Mouse (Mus musculus) left cerebral cortex, postnatal 25 days (tissue): Measurements from ENCODE around the gene Fez1. TPM values are rescaled to one million over a fixed set of nuclear protein-coding genes. Genes with fewer than 3 reads are reported as not detected.

Experiments used
- DNase-seq, 2 experiments: peaks; one replicate each; pipeline ENCODE4 v3.0.0; 2022; ENCODE audit warnings: low spot score in 2 of 2, mixed read lengths in 1 of 2
- intact Hi-C: fragments of 180-260 bp; cut with DNase I; formaldehyde crosslinking; loops from one replicate; pipeline ENCODE4 v1.15.1; 2025
- total RNA-seq, 2 experiments: library from RNA; stranded (reverse); gene quantifications; 2 replicates each; pipeline ENCODE4 v1.2.3; 2021

Gene Fez1
- 100 to 1,000 TPM; 286 to 301 TPM for total RNA-seq

GRCm38 (mm10) chr9:36821644-36822000 is at the start of gene Fez1:
Gene Fez1 (plus strand): TSS chr9:36821864.
- intact Hi-C loops: no loop called here
- peak; percentile 89 to 96 for DNase-seq

- intact Hi-C loops: no loop called here
- DNase-seq: no peak
Observed at GRCm38 (mm10) chr9:36783921-36784320, 37.7 kb upstream of the Fez1 start.

GRCm38 (mm10) chr9:36792191-36792590 is 29.5 kb upstream of the Fez1 start:
- intact Hi-C loops: no loop called here
- DNase-seq: no peak

- intact Hi-C loops: no loop called here
Observed at GRCm38 (mm10) chr9:36794487-36794886, 27.2 kb upstream of the Fez1 start.

DNA sequence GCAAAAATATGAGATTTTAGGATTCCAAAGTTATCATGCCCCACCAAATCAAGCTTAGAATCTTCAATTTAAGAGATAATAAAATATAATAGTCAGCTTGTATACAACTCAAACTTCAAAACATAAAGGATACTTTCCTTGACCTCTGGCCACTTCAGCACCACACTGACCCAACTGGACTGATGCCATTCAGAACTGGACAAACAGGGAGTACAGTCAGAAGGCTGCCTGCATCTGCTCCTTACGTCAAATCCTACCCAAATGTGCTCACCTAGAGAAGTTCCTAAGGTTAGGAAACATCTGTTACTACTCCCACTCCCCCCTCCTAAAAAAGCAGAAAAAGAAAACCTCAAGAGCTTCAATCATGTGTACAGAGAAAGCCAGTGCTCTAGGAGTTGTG is 26.1 kb upstream of the Fez1 start:
- DNase-seq: no peak
- intact Hi-C loops: loop anchor here (5.0 kb wide), 1 partner anchor 72 kb away; no protein-coding TSS in a partner anchor

More at GRCm38 (mm10) chr9:36794487-36794886, 27.2 kb upstream of the Fez1 start:
- no peak for DNase-seq

DNA sequence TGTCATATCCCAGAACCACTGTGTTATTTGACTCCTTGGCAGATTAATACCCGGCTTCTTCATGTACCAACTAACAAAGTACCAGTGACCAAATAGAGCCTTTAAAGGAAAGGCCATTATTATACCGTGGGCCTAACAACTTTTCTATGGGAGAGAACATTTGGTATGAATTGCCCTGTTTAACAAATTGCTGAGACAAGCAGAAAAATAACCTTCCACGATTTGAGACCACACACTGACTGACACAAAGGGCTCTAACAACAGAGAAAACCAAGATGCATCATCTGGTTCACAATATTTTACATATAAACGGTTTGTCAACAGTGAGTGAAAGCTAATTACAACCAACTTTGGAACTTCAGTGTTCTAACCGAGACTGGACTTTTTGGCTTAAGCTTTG is 25.4 kb upstream of the Fez1 start:
- DNase-seq: peak in 1 of 2 experiments; percentile 4
- intact Hi-C loops: loop anchor here (2.0 to 5.0 kb wide), 2 partner anchors 37 to 71 kb away; no protein-coding TSS in a partner anchor

DNA sequence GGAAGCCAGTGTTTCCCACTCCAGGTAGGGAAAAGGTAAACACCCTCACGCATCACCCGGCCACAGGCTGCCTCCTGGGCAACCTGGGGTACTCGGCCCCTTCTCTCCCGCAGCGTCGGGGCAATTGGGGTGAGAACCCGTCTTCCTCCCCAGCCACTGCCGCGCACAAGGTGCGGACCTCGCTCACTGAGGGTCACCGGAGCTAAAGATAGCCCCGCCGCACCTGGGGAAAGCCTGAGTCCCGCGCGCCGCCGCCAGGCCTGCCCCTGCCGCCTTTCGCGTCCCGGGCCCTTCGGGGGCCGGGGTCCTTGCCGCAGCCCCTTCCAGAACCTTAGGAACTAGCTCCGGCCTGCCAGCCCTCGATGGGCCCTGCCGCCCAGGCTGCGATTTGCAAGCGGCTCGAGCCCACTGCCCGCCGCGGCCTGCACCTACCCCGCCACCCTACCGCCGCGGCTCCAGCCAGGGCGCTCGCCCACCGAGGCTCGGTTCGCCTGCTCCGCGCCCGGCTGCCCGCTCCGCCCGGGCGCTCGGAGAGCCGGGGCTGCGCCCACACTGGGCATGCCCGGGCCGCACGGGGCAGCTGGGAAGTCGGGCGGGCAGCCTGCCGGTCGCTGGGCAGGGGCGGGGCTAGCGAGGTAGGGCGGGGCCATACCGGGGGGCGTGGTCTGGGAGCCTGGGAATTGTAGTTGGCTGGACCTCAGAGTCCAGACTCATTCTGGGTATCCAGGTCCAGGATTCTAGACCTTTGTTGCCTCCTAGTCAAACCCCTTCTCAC is 24.7 kb upstream of the Fez1 start, which contains the start of gene Ei24:
Ei24 (minus strand) TSS at position 613 of the 775 bp plus-strand sequence.
- intact Hi-C loops: loop anchor here (2.0 to 5.0 kb wide), 2 partner anchors 36 to 70 kb away; no protein-coding TSS in a partner anchor
- peak; percentile 88 to 90 for DNase-seq

DNA sequence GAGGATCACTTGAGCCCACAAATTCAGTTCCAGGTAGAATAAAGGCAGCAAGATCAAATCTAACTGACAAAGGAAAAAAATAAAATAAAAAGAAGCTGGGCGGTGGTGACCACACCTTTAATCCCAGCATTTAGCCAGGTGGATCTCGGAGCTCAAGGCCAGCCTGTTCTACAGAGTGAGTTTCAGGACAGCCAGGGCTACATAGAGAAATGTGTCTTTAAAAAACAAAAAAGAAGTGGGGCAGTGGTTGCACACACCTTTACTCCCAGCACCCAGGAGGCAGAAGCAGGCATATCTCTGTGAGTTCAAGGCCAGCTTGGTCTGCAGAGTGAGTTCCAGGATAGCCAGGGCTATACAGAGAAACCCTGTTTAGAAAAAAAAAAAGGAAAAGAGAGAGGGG is 19.7 kb upstream of the Fez1 start:
- intact Hi-C loops: no loop called here
- no peak for DNase-seq

DNA sequence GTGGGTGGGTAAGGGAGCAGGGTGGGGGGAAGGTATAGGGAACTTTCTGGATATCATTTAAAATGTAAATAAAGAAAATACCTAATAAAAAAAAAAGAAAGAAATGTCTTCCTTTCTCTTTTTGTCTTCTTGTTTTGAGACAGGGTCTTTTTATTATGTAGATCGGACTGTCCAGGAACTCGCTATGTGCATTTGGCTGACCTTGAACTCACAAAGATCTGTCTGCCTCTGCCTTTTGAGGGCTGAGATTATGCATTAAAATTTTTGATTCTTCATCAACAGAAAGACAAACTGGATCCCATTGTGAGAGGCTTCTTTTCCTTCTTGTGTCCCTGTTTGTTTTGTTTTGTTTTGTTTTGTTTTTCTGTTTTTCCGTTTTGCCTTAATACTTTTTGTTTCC is 18.7 kb upstream of the Fez1 start:
- no peak for DNase-seq
- intact Hi-C loops: no loop called here

DNA sequence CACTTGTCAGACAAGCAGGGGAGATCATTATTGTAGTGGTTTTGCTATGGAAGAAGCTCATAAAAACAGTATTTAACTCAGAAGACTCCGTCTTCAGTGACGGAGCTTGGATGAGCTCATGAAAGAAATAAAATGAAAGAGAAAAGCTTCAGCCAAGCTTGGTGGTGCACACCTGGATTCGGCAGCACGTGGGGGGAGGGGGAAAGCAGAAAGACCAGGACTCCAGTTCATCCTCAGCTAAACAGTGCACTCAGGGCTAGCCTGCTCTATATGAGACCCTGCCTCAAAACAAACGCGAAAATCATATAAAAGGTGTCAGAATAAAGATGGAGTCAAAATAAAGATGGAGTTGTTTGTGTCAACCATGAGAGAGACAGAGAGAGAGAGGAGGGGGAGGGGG is 18.3 kb upstream of the Fez1 start:
- intact Hi-C loops: no loop called here
- no peak for DNase-seq

GRCm38 (mm10) chr9:36803926-36804325 is 17.7 kb upstream of the Fez1 start:
- DNase-seq: no peak
- intact Hi-C loops: no loop called here

DNA sequence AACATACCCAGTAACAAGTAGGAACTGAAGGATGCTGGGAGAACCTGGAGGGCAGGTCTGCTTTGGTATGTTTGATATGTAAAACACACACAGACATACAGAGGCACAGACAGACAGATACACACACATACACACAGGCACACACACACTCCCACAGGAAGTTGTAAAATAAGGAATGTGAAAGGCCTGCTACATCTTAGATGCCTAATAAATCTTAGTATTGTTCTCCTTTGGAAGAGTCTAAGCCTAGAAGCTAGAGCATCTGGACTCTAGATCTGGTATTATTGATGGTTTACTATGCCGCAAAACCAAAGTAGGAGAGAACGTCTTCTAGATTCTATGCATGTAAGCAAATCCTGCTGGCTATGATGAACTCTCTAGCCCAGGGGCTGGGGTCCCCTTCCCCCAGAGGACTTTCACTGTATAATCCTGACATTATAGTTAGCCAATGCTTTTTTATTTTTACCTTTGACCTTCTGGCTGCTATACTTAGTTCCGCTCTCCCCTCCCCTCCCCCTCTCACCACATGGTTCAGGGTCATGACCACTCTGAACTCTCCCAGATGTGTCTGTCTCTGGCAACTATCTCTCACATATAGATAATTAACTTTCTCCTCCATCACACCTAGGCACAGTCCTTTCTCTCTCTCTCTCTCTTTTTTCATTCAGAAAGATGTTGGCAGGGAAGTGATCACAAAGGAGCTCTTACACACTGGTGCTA is 16.2 kb upstream of the Fez1 start:
- intact Hi-C loops: no loop called here
- DNase-seq: no peak

DNA sequence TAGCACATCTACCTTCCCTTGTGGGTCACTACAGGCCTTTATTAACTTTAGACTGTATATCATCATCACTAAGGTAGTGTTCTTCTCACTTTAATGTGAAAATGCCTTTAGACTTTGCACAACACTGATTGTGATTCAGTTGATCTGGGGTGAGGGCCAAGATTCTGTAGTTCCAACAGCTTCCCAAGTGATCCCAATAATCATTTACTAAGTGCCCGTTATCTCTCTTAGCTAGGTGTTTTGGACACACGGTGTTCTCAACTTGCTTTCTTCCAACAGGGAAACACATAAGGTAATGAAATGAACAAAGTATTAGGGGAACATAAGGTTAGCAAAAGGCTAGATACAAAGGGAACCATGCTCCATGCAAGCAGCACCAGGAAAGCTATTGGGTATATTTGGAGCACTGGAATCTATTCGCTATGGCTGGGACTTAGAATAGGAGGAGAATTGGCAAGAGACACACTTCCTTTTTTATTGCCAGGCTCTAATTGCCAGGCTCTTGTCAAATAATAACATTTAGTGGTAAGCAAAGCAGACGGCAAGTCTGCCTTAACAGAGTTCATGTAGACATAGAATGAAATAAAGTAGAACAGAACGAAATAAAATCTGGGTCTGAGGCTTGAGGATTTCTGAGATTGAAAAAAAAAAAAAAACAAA is 13.4 kb upstream of the Fez1 start:
- no peak for DNase-seq
- intact Hi-C loops: no loop called here

DNA sequence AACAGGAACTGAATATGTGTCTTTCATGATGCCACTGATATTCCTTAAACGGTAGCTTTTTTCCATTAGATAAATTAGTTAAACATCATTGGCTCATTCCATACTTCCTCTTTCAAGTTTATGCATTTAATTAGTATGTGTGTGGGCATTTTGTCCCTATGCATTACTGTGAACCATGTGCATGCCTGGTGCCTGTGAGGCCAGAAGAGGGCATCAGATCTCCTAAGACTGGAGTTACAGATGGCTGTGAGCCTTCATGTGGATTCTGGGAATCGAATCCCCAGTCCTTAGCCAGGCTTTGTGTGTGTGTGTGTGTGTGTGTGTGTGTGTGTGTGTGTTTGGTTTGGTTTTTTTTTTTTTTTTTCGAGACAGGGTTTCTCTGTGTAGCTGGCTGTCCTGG is 7.2 kb upstream of the Fez1 start:
- intact Hi-C loops: no loop called here
- no peak for DNase-seq

DNA sequence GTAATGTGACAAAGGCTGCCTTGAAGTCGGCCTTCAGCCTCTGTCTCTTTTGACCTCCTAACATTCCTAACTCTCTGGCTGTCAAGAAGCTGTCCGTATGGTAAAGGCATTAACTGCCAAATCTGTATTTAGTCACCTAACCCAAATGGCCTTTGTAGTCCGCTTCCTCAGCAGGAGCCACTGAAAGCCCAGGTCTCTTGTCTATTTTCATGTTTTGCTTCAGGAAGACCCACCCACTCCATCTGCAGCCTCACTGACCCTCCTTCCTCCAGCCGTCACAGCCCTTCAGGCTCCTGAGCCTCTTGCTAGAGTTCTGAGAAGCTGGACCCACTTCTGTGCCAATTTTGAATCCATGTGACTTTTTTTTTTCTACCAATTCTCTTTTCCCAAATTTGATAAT is 2.8 kb upstream of the Fez1 start:
- intact Hi-C loops: no loop called here

GRCm38 (mm10) chr9:36820969-36821643 is 558 bp upstream of the Fez1 start:
- intact Hi-C loops: no loop called here
- DNase-seq: no peak

More for the DNA sequence above, 2.8 kb upstream of the Fez1 start:
- DNase-seq: no peak

GRCm38 (mm10) chr9:36822024-36822423 is 360 bp downstream of the Fez1 start:
- DNase-seq: peak in 1 of 2 experiments; percentile 49
- intact Hi-C loops: no loop called here

- intact Hi-C loops: no loop called here
- no peak for DNase-seq
Observed at GRCm38 (mm10) chr9:36826612-36827363, 5.1 kb downstream of the Fez1 start.

GRCm38 (mm10) chr9:36831401-36831800 is 9.7 kb downstream of the Fez1 start:
- no peak for DNase-seq
- intact Hi-C loops: no loop called here
